Mouse (Mus musculus): ENCODE measurements at regions not wholly inside any gene's neighbourhood (a gene's known extent, or its start where the extent isn't known, plus 50 kb on each side); places are given as distances from the start of the nearest gene placed in this dataset.
A peak's percentile ranks its signal among the peaks of the same experiment; 100 is the strongest.

- no peak for DNase-seq
These were observed 433.4 kb upstream of the Ptbp2 start for GRCm38 (mm10) chr3:120217710-120218109.

- no peak for DNase-seq
These were observed 430.5 kb upstream of the Ptbp2 start for GRCm38 (mm10) chr3:120214616-120215250.

- DNase-seq: no peak
These were observed 415.1 kb upstream of the Ptbp2 start for GRCm38 (mm10) chr3:120199403-120199802.

- peak in 1 of 2 experiments; percentile 17 for DNase-seq
These were observed 410.2 kb upstream of the Ptbp2 start for GRCm38 (mm10) chr3:120194501-120194900.

GRCm38 (mm10) chr3:120192439-120193326, 408.4 kb upstream of the Ptbp2 start:
- DNase-seq: peak; percentile 73 to 82

GRCm38 (mm10) chr3:120189606-120190005, 405.3 kb upstream of the Ptbp2 start:
- no peak for DNase-seq

- DNase-seq: no peak
These were observed 396.8 kb upstream of the Ptbp2 start for GRCm38 (mm10) chr3:120180931-120181610.

- DNase-seq: no peak
These were observed 391.4 kb upstream of the Ptbp2 start for GRCm38 (mm10) chr3:120175632-120176031.
